Mouse (Mus musculus) heart, embryonic 11.5 days (tissue): ENCODE measurements at regions not wholly inside any gene's neighbourhood (a gene's known extent, or its start where the extent isn't known, plus 50 kb on each side); places are given as distances from the start of the nearest gene placed in this dataset.

ENCODE experiments used
- ATAC-seq: fragments of 200-750 bp; cut with Nextera tagmentation; replicated peaks from 2 replicates; pipeline ENCODE4 v1.8.0; 2017; ENCODE audit warnings: moderate library complexity; ENCODE audit not compliant: insufficient number of reproducible peaks, low FRiP score, low TSS enrichment
- H3K27ac ChIP-seq: fragments of 300-500 bp; sonication (generic); 2 replicates; pipeline ENCODE4 v1.5.1; 2014; ENCODE audit warnings: mild to moderate bottlenecking, low read depth, low read length
- H3K27me3 ChIP-seq: fragments of 300-500 bp; sonication (generic); 2 replicates; pipeline ENCODE4 v1.6.1; 2014; ENCODE audit warnings: mild to moderate bottlenecking, low read length, mixed read lengths; ENCODE audit not compliant: control insufficient read depth, insufficient read depth
- H3K36me3 ChIP-seq: fragments of 300-500 bp; sonication (generic); 2 replicates; pipeline ENCODE4 v1.6.1; 2014; ENCODE audit warnings: mild to moderate bottlenecking, low read length, moderate library complexity, mixed read lengths; ENCODE audit not compliant: control insufficient read depth, insufficient read depth
- H3K4me1 ChIP-seq: fragments of 300-500 bp; sonication (generic); 2 replicates; pipeline ENCODE4 v1.6.1; 2014; ENCODE audit warnings: low read length; ENCODE audit not compliant: control insufficient read depth, insufficient read depth
- H3K4me2 ChIP-seq: fragments of 300-500 bp; sonication (generic); 2 replicates; pipeline ENCODE4 v1.6.1; 2014; ENCODE audit warnings: mild to moderate bottlenecking, moderate library complexity
- H3K4me3 ChIP-seq: fragments of 300-500 bp; sonication (generic); 2 replicates; pipeline ENCODE4 v1.5.1; 2014; ENCODE audit warnings: low read depth, low read length
- H3K9ac ChIP-seq: fragments of 300-500 bp; sonication (generic); 2 replicates; pipeline ENCODE4 v1.6.1; 2014; ENCODE audit warnings: mild to moderate bottlenecking, low read depth, low read length, moderate library complexity
- H3K9me3 ChIP-seq: fragments of 300-500 bp; sonication (generic); replicated peaks from 2 replicates; pipeline ENCODE4 v1.6.1; 2016; ENCODE audit warnings: low read length; ENCODE audit not compliant: control insufficient read depth
- WGBS: fragments of 180-500 bp; shearing (Covaris S2); extraction: QIAGEN DNeasy Blood & Tissue Kit; methylation state at CpG from one replicate; pipeline ENCODE4 v1.1.7; 2014; ENCODE audit not compliant: insufficient replicate concordance; 5-methylcytosine and 5-hydroxymethylcytosine counted together

DNA sequence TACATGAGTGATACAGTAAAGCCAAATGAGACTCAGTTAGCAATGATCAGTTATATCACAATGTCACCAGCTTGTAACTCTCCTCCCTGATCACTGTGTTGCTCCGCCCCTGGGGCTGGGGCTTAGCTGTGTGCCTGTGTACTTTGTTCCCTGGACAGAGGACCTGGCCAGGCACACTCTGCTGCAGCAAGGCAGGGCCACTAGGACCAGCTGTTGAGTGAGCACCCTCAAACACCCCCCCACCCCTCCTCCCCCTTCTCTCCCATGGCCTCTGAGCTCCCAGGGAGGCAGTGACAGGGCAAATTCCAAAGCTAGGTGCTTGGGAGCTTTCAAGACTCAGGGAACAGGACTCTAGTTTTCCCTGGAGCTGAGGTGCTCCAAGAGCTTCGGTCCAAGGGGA, 70.0 kb downstream of the Cryaa start:
- no peaks in the 10 kb centered on the region for H3K36me3 ChIP-seq
- no peak for ATAC-seq
- peaks cover 33% of the 10 kb centered on the region for H3K4me1 ChIP-seq
- H3K27ac ChIP-seq = peak overlapping the region; percentile 98
- no peak overlapping the region for H3K4me3 ChIP-seq
- no peaks in the 10 kb centered on the region for H3K27me3 ChIP-seq
- no peaks in the 10 kb centered on the region for H3K9me3 ChIP-seq
- 0 out of 2 replicates have a peak overlapping the region, but pooled peaks have one; percentile 36 for H3K9ac ChIP-seq
- WGBS = 59% methylated on average over 2 of the region's 2 CpGs
- H3K4me2 ChIP-seq = no peak overlapping the region

DNA sequence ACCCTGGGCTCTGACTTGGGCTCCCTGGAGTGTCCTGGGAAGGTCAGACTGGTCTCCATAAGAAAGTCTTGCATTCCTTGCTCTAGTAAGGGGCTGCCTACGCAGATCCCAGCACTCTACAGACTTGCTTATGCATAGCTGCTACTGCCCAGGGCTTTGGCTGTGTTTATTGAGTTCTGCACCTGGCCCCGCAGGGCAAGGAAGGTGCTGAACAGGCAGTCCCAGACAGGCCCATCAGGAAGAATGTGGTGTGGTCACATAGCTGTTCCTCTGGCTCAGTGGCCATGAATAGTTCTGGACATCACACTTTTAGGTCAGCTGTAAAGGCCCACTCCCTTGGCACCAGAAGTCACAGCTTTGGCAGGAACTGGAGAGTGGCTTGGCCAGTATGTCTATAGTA, 70.6 kb downstream of the Cryaa start:
- no peaks in the 10 kb centered on the region for H3K9me3 ChIP-seq
- 71% methylated on average over 2 of the region's 2 CpGs for WGBS
- H3K9ac ChIP-seq = 0 out of 2 replicates have a peak overlapping the region, but pooled peaks have one; percentile 36
- no peak overlapping the region for H3K4me3 ChIP-seq
- H3K36me3 ChIP-seq = no peaks in the 10 kb centered on the region
- peaks cover 33% of the 10 kb centered on the region for H3K4me1 ChIP-seq
- no peak overlapping the region for H3K4me2 ChIP-seq
- H3K27me3 ChIP-seq = no peaks in the 10 kb centered on the region
- no peak for ATAC-seq
- peak overlapping the region; percentile 98 for H3K27ac ChIP-seq

DNA sequence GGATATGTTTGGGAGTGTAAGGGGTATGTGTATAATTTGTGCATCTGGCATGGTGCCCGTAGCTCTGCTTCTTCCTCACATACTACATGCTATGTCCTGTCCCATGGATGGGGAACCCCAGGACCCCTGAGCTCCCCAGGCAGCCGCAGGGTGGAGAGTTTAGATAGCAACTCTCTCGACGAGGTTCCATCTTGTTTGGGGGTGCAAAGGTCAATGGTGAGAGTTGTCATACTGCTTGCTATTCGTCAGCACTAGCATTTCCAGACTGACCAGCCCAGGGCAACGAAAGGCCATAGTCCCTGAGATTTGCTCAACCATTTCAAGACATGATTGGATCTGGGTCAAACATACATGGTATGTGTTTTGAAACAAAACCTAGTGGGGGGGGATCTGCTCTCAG, 71.4 kb downstream of the Cryaa start:
- Histone ChIP-seq H3K9me3 (no peaks in the 10 kb centered on the region), H3K4me2 (no peak overlapping the region), H3K27ac (no peak overlapping the region), H3K9ac (no peak overlapping the region), H3K27me3 (no peaks in the 10 kb centered on the region), H3K4me1 (peaks cover 33% of the 10 kb centered on the region), H3K36me3 (no peaks in the 10 kb centered on the region), H3K4me3 (no peak overlapping the region)
- WGBS = 75% methylated on average over 6 of the region's 6 CpGs
- no peak for ATAC-seq

DNA sequence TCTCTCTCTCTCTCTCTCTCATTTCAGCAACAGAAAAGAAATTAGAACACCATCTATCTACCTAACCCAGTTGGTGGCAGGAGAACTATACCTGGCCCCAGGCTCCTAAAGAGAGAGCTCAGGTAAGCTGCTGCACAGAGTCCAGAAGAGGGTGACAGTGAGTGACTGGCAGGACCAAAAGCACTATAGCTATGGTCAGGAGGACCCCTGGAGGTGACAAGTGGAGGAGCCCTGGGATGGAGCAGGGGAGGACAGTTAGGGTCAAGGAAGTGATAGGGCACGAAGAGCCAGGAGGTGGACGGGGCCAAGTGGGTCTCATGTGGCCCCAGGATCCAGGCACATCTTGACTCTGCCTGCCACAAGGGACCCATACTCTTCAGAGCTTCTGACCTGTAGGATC, 73.7 kb downstream of the Cryaa start:
- no peak overlapping the region for H3K27ac ChIP-seq

DNA sequence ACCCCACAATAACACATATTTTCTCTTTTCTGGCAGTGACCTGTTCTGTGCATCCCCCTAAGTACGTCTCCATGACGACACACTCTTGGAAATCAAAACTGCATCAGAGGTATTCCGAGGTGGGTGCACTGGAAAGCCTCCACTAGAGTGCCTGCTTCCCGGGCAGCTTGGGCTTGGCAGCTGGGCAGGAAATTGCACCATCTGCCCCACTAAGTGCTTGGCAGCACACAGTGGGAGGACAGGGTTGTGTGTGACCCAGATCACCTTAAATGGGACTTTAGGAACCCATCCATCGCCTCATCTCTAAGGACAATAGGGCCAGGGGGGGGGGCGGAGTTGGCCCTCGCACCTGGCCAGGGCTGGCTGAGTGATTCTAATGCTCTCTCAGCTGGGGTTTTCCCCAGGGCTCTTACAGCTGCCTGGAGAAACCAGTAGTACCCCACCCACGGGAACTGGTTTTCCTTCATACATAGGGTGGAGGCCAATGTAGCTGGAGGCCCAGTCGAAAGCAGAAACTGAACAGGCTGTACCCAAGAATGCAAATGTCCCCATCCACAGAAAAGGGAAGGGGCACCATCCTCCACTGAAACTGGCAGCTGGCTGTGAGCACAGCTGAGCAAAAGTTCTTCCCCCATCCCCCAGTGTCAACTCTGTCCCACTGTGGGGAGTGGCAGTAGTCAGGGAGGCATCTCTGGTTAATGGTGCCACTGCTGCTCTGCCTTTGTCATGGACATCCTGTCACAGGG, 75.7 kb downstream of the Cryaa start:
- Histone ChIP-seq H3K27ac (no peak overlapping the region), H3K4me3 (no peak overlapping the region), H3K4me2 (no peak overlapping the region), H3K9me3 (no peaks in the 10 kb centered on the region), H3K27me3 (no peaks in the 10 kb centered on the region), H3K9ac (no peak overlapping the region), H3K36me3 (no peaks in the 10 kb centered on the region), H3K4me1 (peaks cover 6% of the 10 kb centered on the region; the same call in 1 of the 2 replicates)
- WGBS = 63% methylated on average over 9 of the region's 9 CpGs
- no peak for ATAC-seq

More for the DNA sequence above, 73.7 kb downstream of the Cryaa start:
- Histone ChIP-seq H3K4me1 (peaks cover 26% of the 10 kb centered on the region), H3K9ac (no peak overlapping the region), H3K4me3 (no peak overlapping the region), H3K36me3 (no peaks in the 10 kb centered on the region), H3K27me3 (no peaks in the 10 kb centered on the region), H3K4me2 (no peak overlapping the region), H3K9me3 (no peaks in the 10 kb centered on the region)
- no peak for ATAC-seq
- WGBS = 64% methylated on average over 2 of the region's 2 CpGs

DNA sequence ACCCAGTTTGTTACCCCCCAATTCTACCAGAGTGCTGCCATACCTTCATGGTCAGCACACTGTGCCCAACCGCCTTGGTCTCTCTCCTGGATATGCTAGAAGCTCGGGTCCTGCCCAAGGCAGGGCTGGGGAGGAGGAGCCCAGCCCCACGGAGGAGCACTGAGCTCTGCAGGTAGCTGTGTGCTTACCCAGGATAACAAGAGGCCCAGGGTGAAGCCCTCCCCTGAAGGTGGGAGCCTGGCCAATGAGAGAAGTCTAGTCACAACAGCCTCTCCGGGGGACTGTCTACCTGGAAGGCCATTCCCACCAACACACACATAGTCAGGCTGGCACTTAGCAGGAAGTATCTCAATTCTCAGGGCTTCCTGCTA, 76.2 kb downstream of the Cryaa start:
- no peaks in the 10 kb centered on the region for H3K36me3 ChIP-seq
- H3K4me1 ChIP-seq = peaks cover 5% of the 10 kb centered on the region; the same call in 1 of the 2 replicates
- no peak for ATAC-seq
- no peaks in the 10 kb centered on the region for H3K27me3 ChIP-seq
- H3K27ac ChIP-seq = no peak overlapping the region
- H3K4me3 ChIP-seq = no peak overlapping the region
- no peak overlapping the region for H3K4me2 ChIP-seq
- no peaks in the 10 kb centered on the region for H3K9me3 ChIP-seq
- 35% methylated on average over 4 of the region's 4 CpGs for WGBS
- H3K9ac ChIP-seq = no peak overlapping the region

DNA sequence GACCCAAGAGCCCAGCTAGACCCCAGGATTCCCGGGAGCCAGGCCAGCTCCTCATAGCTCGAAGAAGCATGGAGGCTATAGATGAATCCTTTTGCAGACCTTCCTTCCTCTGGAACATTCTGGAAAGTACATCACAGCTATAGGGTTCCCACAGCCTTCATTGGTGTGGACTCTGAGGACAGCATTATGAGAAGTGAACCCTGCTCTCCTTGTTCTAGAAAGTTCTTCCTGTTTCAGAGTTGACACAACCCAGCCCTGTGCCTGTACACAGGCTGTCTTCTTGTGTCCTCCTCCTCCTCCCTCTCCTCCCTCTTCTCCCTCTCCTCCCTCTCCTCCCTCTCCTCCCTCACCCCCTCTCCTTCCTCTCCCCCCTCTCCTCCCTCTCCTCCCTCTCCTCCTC, 82.9 kb downstream of the Cryaa start:
- H3K4me1 ChIP-seq = no peaks in the 10 kb centered on the region
- 75% methylated on average over 2 of the region's 2 CpGs for WGBS
- no peak for ATAC-seq
- H3K9me3 ChIP-seq = no peaks in the 10 kb centered on the region
- no peak overlapping the region for H3K27ac ChIP-seq
- H3K36me3 ChIP-seq = no peaks in the 10 kb centered on the region
- H3K9ac ChIP-seq = no peak overlapping the region
- no peak overlapping the region for H3K4me2 ChIP-seq
- no peaks in the 10 kb centered on the region for H3K27me3 ChIP-seq
- no peak overlapping the region for H3K4me3 ChIP-seq

DNA sequence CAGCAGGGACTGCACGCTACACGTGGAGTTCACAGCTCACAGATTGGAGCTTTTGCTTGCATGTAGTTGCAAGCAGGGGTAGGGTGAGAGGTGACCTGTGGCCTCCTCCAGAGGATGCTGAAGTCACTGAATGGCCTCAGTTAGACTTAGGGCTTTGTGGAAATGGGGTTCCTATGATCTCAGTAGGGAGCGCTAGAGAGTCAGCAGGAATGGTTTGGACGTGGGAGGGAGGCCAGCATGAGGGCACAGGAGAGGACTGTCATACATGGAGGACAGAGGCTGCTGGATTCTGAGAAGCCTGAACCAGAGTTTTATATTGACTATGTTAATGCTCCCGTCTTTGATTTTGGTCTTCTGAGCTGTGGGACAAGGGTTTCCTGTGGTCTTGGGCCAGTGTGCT, 85.5 kb downstream of the Cryaa start:
- no peak for ATAC-seq
- no peaks in the 10 kb centered on the region for H3K27me3 ChIP-seq
- no peak overlapping the region for H3K27ac ChIP-seq
- no peak overlapping the region for H3K9ac ChIP-seq
- H3K36me3 ChIP-seq = no peaks in the 10 kb centered on the region
- 62% methylated on average over 5 of the region's 5 CpGs for WGBS
- no peaks in the 10 kb centered on the region for H3K9me3 ChIP-seq
- H3K4me2 ChIP-seq = no peak overlapping the region
- no peak overlapping the region for H3K4me3 ChIP-seq
- peaks cover 13% of the 10 kb centered on the region for H3K4me1 ChIP-seq
